Mouse (Mus musculus) adrenal gland, postnatal 4 days (tissue): Measurements from ENCODE around the gene Ppp1r35. TPM values are rescaled to one million over a fixed set of nuclear protein-coding genes. Genes with fewer than 3 reads are reported as not detected.

Source experiments
- DNase-seq, 2 experiments: peaks; one replicate each; pipeline ENCODE4 v3.0.0; 2021 to 2022; ENCODE audit warnings: low spot score in 2 of 2, mixed read lengths in 2 of 2
- long read RNA-seq, 2 experiments: library from polyadenylated mRNA; stranded (forward); transcript quantifications; one replicate each; pipeline ENCODE4 v2.0.0; 2021
- total RNA-seq, 2 experiments: library from RNA; stranded (reverse); gene quantifications; 2 replicates each; pipeline ENCODE4 v1.2.3; 2021

The Ppp1r35 gene
- total RNA-seq, result 10 to 100 TPM; 29.9 to 40.3 TPM
- long read RNA-seq, experiment 1, transcript Ppp1r35-201 (4 exons, 956 nt), result major isoform, 26 of 48 reads
- long read RNA-seq, experiment 1, partial matches to known transcripts, result 10 of 48 reads
- long read RNA-seq, experiment 1, other reads (novel, unspliced or antisense), result 11 of 48 reads
- long read RNA-seq, experiment 2, transcript Ppp1r35-201 (4 exons, 956 nt), result major isoform, 20 of 34 reads
- long read RNA-seq, experiment 2, partial matches to known transcripts, result 4 of 34 reads
- long read RNA-seq, experiment 2, other reads (novel, unspliced or antisense), result 9 of 34 reads

- DNase-seq, result peak; percentile 87 to 88
Measured at GRCm38 (mm10) chr5:137778635-137779034, at the start of gene Ppp1r35. Gene Ppp1r35, plus strand, starts transcription at chr5:137778849.

GRCm38 (mm10) chr5:137733638-137734288 is 44.9 kb upstream of the Ppp1r35 start:
- DNase-seq, result no peak

- DNase-seq, result no peak
Measured at GRCm38 (mm10) chr5:137734289-137735061, 44.2 kb upstream of the Ppp1r35 start.

- DNase-seq, result no peak
Measured at GRCm38 (mm10) chr5:137737400-137737940, 41.2 kb upstream of the Ppp1r35 start.

DNA sequence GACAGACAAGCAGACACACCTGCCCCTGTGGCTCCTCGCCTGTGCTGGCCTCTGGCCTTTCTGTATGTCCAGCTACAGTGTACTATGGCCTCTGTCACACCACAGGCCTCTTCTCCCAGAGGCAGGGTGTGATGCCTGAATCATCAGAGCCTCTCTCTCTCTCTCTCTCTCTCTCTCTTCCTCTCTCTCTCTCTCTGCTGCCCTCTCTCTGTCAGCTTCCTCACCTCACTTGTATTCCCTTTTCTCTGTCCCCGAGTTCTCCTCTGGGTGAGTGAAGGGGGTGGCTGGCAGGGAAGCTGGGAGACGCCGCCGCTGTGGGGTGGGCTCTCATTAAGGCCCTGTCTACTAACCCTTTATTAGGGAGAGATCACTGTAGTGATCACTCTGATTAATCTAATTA is 40.1 kb upstream of the Ppp1r35 start:
- no peak for DNase-seq

- no peak for DNase-seq
Measured at GRCm38 (mm10) chr5:137739471-137739870, 39.2 kb upstream of the Ppp1r35 start.

- DNase-seq, result no peak
Measured at GRCm38 (mm10) chr5:137740506-137740905, 38.1 kb upstream of the Ppp1r35 start.

GRCm38 (mm10) chr5:137741023-137741931 is 37.4 kb upstream of the Ppp1r35 start, which contains the start of gene Nyap1:
Gene Nyap1, minus strand, starts transcription at chr5:137741607.
- DNase-seq, result peak; percentile 61 to 67

- no peak for DNase-seq
Measured at GRCm38 (mm10) chr5:137742048-137742447, 36.6 kb upstream of the Ppp1r35 start.

DNA sequence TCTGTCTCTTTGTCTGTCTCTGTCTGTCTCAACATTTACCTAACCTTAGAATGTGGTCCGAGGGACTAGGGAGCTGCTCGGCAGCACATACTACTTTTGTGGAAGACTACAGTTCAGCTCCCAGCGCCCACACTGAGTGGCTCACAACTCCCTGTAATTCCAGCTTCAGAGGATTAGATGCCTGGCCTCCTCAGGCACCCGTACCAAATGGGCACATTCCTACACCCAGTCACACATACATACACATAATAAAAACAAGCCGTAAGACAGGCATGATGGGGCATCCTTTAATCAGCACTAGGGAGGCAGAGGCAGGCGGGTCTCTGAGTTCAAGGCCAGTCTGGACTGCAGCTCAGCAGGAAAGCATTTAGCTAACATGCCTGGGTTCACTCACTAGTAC is 35.8 kb upstream of the Ppp1r35 start:
- DNase-seq, result no peak

- no peak for DNase-seq
Measured at GRCm38 (mm10) chr5:137744197-137744596, 34.5 kb upstream of the Ppp1r35 start.

GRCm38 (mm10) chr5:137745214-137746171 is 33.2 kb upstream of the Ppp1r35 start, which contains the start of gene Tsc22d4:
Gene Tsc22d4, plus strand, starts transcription at chr5:137745730.
- peak; percentile 87 to 89 for DNase-seq

DNA sequence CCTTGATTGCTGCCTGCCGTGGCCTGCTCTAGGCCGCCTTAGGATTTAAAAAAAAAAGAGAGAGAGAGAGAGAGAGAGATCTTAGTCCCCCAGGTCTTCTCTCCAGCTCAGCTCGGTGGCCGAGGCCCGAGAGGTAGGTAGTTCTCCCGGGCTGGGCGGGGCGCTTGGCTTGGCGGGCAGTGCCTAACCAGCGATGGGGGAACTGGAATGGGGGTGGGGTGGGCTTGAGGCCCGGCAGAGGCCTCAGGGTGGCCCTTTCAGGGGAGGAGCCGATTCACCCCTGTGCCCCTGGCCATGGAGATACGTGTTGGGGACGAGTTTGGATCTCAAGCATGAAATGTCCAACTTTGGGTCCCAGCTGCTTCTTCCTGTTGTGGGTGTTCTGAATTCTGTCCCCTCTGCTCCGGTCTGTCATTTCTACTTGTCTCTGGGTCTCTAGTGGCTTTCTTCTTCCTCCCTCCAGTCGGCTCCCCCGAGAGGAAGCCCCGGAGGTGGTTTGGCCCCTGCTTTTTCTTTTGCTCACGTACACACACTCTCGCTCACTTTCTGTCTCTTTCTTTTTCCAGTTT is 32.3 kb upstream of the Ppp1r35 start:
- peak in 1 of 2 experiments; percentile 56 for DNase-seq

- DNase-seq, result no peak
Measured at GRCm38 (mm10) chr5:137746851-137747325, 31.8 kb upstream of the Ppp1r35 start.

DNA sequence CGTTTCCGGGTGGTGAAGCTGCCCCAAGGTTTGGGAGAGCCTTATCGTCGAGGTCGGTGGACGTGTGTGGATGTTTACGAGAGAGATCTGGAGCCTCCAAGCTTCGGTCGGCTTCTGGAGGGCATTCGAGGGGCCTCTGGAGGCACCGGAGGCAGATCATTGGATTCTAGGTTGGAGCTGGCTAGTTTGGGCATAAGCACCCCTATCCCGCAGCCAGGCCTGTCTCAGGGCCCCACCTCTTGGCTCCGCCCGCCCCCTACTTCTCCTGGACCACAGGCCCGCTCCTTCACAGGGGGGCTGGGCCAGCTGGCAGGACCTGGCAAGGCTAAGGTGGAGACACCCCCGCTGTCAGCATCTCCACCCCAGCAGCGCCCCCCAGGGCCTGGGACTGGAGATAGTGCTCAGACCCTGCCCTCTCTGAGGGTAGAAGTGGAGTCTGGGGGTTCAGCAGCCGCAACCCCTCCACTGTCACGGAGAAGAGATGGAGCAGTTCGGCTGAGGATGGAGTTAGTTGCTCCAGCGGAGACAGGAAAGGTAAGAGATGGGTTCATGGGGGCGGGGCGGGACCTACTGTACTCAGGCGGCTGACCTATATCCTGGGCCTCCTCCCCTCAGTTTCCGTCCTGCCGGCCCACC is 31.2 kb upstream of the Ppp1r35 start:
- DNase-seq, result no peak

DNA sequence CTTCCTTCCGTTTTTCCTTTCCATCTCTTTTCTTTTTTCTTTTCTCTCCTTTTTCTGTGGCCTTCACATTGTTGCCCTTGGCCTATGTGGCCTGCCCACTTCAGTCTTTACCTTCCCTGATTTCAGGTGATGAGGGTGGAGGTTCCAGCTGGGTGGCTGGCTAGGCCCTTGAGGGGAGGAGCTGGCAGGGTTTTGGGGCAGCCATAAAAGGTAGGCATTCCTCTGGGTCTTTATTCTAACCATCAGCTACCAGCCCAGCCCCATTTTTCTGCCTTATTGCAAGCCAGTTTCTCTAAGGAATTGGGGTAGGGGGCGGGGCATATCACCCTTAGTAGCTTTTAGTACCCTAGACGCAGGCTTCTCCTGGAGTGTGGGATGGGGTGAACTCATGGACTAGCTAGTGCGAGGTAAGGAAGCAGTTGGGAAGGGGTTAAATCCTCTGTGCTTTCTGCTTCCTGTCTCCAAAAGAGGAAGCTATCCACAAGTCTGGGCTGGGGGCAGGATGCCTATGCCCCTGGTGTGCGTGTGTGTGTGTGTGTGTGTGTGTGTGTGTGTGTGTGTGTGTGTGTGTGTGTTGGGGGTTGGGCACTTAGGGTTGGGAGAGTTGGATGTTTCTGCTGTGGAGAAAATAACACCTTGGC is 30.4 kb upstream of the Ppp1r35 start:
- no peak for DNase-seq

GRCm38 (mm10) chr5:137749196-137749836 is 29.3 kb upstream of the Ppp1r35 start:
- no peak for DNase-seq
